Mouse (Mus musculus) bone marrow, adult 2 months (tissue): Measurements from ENCODE around the gene Mthfsd. TPM values are rescaled to one million over a fixed set of nuclear protein-coding genes. Genes with fewer than 3 reads are reported as not detected.
A peak's percentile ranks its signal among the peaks of the same experiment; 100 is the strongest.

Experiments
- H3K27ac ChIP-seq: fragments of 200-500 bp; 2 replicates; pipeline ENCODE4 v1.5.1; 2012; ENCODE audit warnings: low read depth, mild to moderate bottlenecking, control low read depth, inconsistent platforms, low read length; ENCODE audit not compliant: control insufficient read depth, poor library complexity, insufficient read depth
- H3K4me1 ChIP-seq: fragments of 200-500 bp; 2 replicates; pipeline ENCODE4 v1.6.1; 2011; ENCODE audit warnings: low read length; ENCODE audit not compliant: control insufficient read depth, insufficient read depth
- H3K4me3 ChIP-seq: fragments of 200-500 bp; replicated peaks from 2 replicates; pipeline ENCODE3; 2011; ENCODE audit warnings: mild to moderate bottlenecking, low read depth, low read length, control low read depth; ENCODE audit not compliant: control insufficient read depth
- CTCF ChIP-seq: fragments of 200-500 bp; IDR thresholded peaks from 2 replicates; pipeline ENCODE4 v1.5.1; 2011; ENCODE audit warnings: low read length, control low read depth; ENCODE audit not compliant: control insufficient read depth, insufficient read depth
- POLR2A ChIP-seq: fragments of 200-500 bp; IDR thresholded peaks from 2 replicates; pipeline ENCODE4 v1.6.1; 2011; ENCODE audit warnings: low read depth, mild to moderate bottlenecking, control low read depth, low read length, borderline replicate concordance; ENCODE audit not compliant: control insufficient read depth
- WGBS: fragments of 180-500 bp; shearing (Covaris S2); methylation state at CpG from one replicate; pipeline ENCODE4 v1.1.7; 2018; 5-methylcytosine and 5-hydroxymethylcytosine counted together
- polyA plus RNA-seq: library from polyadenylated mRNA; stranded (reverse); fragments of >200 nt; gene quantifications from 2 replicates; pipeline ENCODE4 v1.2.4, GENCODE M21; 2011; ENCODE audit warnings: low replicate concordance; ENCODE audit not compliant: missing spikeins, insufficient read depth, insufficient read length

The Mthfsd gene
- polyA plus RNA-seq, 1 experiment, result 13.1 TPM

DNA sequence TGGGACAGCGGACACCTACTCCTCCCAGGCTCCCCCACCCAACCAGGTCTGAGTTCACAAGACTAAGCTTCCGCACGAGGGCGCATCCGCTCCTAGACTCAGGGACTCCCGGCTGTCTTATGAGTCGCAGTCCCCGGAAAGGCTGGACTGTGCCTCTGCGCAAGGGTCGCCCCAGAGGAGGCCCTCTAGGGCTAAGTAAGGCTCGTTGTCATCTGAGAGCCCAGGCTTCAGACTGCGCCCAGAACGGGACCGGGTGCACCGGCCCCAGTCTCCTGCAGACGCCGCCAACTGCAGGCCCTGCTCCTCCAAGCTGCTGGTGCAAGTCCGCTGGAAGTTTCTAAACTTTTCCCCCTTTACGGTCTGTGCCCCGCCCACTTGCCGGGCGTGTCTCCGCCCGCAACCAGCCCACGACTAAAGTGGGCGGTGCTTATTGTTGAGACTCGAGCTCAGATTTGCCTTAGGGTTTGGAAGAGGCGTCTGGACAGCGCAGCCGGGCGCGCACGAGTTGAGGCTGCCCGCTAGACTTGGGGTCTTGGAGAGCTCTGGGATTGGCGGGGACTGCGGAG lies 17.2 kb upstream of the Mthfsd start:
- WGBS, result 4% methylated on average over 35 of the region's 36 CpGs
- no peak for TF ChIP-seq POLR2A
- TF ChIP-seq CTCF, result no peak
- H3K4me3 ChIP-seq, result no peak overlapping the region
- peak overlapping the region; percentile 44; the same call in 1 of the 2 replicates for H3K27ac ChIP-seq
- no peaks in the 10 kb centered on the region for H3K4me1 ChIP-seq

GRCm38 (mm10) chr8:121124547-121125239 lies 16.5 kb upstream of the Mthfsd start:
- Histone ChIP-seq H3K4me3 (no peak overlapping the region), H3K4me1 (no peaks in the 10 kb centered on the region), H3K27ac (no peak overlapping the region)
- 15% methylated on average over 17 of the region's 17 CpGs for WGBS
- TF ChIP-seq POLR2A (no peak), CTCF (no peak)

DNA sequence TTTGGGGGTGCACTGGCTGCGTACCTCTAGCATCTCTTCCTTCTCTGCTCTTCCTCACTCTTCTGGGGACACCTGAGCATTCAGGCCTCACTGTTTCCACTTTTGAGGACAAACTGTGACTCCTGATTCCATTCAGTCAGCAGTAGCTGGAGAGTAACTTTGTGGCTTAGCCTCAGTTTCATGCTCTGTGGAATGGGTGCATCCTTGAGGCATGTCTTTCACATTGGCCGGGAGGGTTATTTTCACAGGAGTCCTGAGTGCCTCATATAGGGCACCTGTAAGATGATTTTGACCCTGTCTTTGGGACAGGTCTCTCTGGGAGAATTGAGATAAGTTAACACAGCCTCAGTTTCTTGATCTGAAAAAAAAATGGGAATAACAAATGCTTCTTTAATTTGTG lies 14.9 kb upstream of the Mthfsd start:
- Histone ChIP-seq H3K4me3 (no peak overlapping the region), H3K27ac (no peak overlapping the region), H3K4me1 (no peaks in the 10 kb centered on the region)
- no peak for TF ChIP-seq POLR2A
- no peak for TF ChIP-seq CTCF
- WGBS, result 87% methylated on average over 2 of the region's 2 CpGs

DNA sequence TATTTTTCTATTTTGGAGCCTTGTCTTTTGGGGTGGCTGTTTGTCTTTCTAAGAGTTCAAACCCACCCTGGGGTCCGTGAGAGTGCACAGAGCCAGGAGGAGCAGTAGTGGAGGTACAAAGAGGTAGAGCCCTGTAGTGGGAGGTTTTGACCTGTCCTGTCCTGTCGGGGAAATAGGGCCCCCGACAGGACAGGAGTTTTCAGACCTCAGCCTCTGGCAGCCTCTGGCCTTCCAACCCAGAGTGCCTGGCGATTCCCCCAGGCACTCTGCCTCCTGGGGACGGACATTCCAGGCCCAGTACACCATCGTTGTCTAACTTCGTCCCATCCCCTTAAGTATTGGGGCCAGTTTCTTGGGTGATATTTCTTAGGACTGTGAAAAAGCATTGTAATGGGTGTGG lies 14.2 kb upstream of the Mthfsd start:
- 63% methylated on average over 7 of the region's 7 CpGs for WGBS

GRCm38 (mm10) chr8:121121704-121122103 lies 13.5 kb upstream of the Mthfsd start:
- WGBS, result 55% methylated on average over 8 of the region's 8 CpGs

More for the DNA sequence above, 14.2 kb upstream of the Mthfsd start:
- no peak for TF ChIP-seq POLR2A
- TF ChIP-seq CTCF, result no peak
- no peak overlapping the region for H3K27ac ChIP-seq
- no peak overlapping the region for H3K4me3 ChIP-seq
- no peaks in the 10 kb centered on the region for H3K4me1 ChIP-seq

DNA sequence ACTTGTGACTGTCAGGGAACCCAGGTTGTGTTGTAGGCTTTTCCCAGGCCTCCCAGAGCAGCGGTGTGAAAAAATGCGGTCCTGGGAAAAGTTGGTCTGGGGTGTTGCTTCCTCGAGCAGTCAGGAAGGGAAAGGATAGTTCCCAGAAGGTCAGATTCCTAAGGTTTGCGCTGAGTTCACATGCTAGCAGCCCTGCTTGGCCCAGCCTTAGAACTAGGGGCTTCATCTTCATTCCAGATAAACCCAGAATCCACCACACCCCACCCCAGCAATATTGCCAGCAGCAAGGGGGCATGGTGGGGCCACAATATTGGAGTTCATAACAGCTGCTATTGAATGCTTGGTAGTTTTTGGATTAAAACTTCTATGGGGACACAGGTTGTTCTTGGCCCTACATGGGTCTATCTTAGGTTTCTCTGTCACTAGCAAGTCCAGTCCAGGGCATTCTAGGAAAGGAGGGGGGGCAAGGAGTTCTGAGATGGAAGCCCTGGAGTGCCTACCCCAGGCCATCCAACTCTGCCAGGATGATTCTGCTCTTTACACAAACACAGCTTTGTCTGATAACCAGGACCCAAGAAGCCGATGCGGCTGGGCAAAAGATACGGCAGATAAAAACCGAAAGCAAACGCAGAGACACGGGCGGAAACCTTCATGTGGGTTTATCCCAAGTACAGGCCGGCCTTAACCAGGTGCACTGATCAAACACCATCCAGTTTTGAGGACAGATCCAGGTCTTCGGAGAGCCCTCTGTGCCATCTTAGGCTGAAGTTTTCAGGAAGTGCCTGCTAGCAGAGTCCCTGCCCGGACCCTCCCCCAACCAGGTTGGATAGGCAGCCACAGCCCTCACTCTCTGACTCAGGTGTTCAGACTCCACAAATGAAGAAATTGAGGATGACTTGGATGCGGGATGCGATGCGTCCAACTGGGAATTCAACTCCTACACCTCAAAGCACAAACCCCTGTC lies 12.5 kb upstream of the Mthfsd start:
- no peak overlapping the region for H3K27ac ChIP-seq
- WGBS, result 29% methylated on average over 17 of the region's 17 CpGs
- no peak overlapping the region for H3K4me3 ChIP-seq
- H3K4me1 ChIP-seq, result no peaks in the 10 kb centered on the region
- TF ChIP-seq POLR2A, result no peak
- TF ChIP-seq CTCF, result no peak

More at GRCm38 (mm10) chr8:121121704-121122103, 13.5 kb upstream of the Mthfsd start:
- no peak overlapping the region for H3K27ac ChIP-seq
- H3K4me3 ChIP-seq, result no peak overlapping the region
- TF ChIP-seq POLR2A, result no peak
- TF ChIP-seq CTCF, result no peak
- no peaks in the 10 kb centered on the region for H3K4me1 ChIP-seq

DNA sequence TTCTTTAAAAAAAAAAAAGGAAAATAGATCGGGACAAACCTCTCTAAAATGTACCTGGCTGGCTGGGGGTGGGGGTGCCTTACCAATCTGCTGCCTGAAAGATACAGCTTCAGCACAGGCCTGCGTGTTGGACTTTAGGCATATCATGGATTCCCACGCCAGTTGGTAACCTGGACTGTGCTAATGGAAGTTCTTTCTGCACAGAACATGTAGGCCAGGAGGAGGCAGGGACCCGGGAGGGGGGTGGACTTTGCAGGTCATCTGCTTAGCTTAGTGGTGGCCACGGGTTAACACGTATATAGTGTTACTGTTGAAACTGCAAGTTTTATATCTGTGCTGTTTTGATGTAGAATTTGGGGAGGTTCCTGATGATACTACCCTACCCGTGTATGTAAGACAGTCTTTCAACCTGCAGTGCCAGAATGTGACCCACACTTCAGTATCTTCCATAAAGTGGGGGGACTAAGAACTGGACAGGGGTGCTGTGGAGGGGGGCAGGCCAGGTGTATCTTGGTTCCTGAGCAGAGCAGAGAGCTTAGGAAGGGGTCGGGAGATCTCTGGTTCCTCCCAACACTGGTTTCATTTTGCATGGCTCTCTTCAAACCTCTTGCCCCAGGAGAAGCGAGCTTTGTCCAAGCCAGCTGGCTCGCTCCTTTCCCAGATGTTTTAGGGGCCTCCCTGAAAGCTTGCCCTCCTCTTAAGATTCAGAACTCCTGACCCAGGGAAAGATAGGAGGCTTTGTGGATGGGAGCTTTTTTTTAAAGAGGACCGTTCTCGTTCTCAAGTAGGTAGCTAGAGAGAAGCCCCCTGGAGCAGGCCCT lies 11.7 kb upstream of the Mthfsd start:
- Histone ChIP-seq H3K27ac (no peak overlapping the region), H3K4me1 (no peaks in the 10 kb centered on the region), H3K4me3 (no peak overlapping the region)
- 43% methylated on average over 12 of the region's 12 CpGs for WGBS
- no peak for TF ChIP-seq CTCF
- no peak for TF ChIP-seq POLR2A
